Mouse (Mus musculus): ENCODE data around the gene Tff3. TPM values are rescaled to one million over a fixed set of nuclear protein-coding genes. Genes with fewer than 3 reads are reported as not detected.
A peak's percentile ranks its signal among the peaks of the same experiment; 100 is the strongest.

Gene Tff3
- polyA plus RNA-seq, 1 experiment from 2014 or later = 0.79 TPM

- Histone ChIP-seq H3K4me1 (replicated peaks; ENCODE audit: control insufficient read depth, insufficient read depth, low read length) (no peaks in the 10 kb centered on the region), H3K36me3 (ENCODE audit: control insufficient read depth, insufficient read depth, low read length) (no peaks in the 10 kb centered on the region), H3K9me3 (ENCODE audit: control insufficient read depth, low read length) (no peaks in the 10 kb centered on the region), H3K27me3 (ENCODE audit: control insufficient read depth, insufficient read depth, low read length) (no peaks in the 10 kb centered on the region), H3K27ac (ENCODE audit: low read depth, low read length) (no peak overlapping the region), H3K4me3 (ENCODE audit: low read depth, low read length) (no peak overlapping the region), H3K9ac (ENCODE audit: low read depth, low read length) (no peak overlapping the region), H3K4me2 (replicated peaks; ENCODE audit: low read depth, low read length) (no peak overlapping the region)
- ATAC-seq (ENCODE audit: low FRiP score) (no peak), DNase-seq (ENCODE audit: low spot score) (no peak)
- 81% methylated on average over 9 of the region's 9 CpGs for WGBS
These were observed 23.6 kb upstream of the Tff3 start for GRCm38 (mm10) chr17:31152966-31153499.

- ATAC-seq (ENCODE audit: low FRiP score) (no peak), DNase-seq (ENCODE audit: low spot score) (no peak)
- Histone ChIP-seq H3K9me3 (ENCODE audit: control insufficient read depth, low read length) (no peaks in the 10 kb centered on the region), H3K4me2 (replicated peaks; ENCODE audit: low read depth, low read length) (no peak overlapping the region), H3K4me1 (replicated peaks; ENCODE audit: control insufficient read depth, insufficient read depth, low read length) (no peaks in the 10 kb centered on the region), H3K36me3 (ENCODE audit: control insufficient read depth, insufficient read depth, low read length) (no peaks in the 10 kb centered on the region), H3K27me3 (ENCODE audit: control insufficient read depth, insufficient read depth, low read length) (no peaks in the 10 kb centered on the region), H3K9ac (ENCODE audit: low read depth, low read length) (no peak overlapping the region), H3K4me3 (ENCODE audit: low read depth, low read length) (no peak overlapping the region), H3K27ac (ENCODE audit: low read depth, low read length) (no peak overlapping the region)
- 55% methylated on average over 5 of the region's 5 CpGs for WGBS
These were observed 23.1 kb upstream of the Tff3 start for GRCm38 (mm10) chr17:31152512-31152911.

GRCm38 (mm10) chr17:31145998-31146397, 16.6 kb upstream of the Tff3 start:
- ATAC-seq (ENCODE audit: low FRiP score) = no peak
- no peak overlapping the region for H3K27ac ChIP-seq (ENCODE audit: low read depth, low read length)
- H3K9me3 ChIP-seq (ENCODE audit: control insufficient read depth, low read length) = no peaks in the 10 kb centered on the region
- H3K4me3 ChIP-seq (ENCODE audit: low read depth, low read length) = no peak overlapping the region
- H3K27me3 ChIP-seq (ENCODE audit: control insufficient read depth, insufficient read depth, low read length) = no peaks in the 10 kb centered on the region; the same call in 1 of the 2 replicates
- DNase-seq (ENCODE audit: low spot score) = no peak
- WGBS = 83% methylated on average over 9 of the region's 9 CpGs
- H3K9ac ChIP-seq (ENCODE audit: low read depth, low read length) = no peak overlapping the region
- H3K4me1 ChIP-seq (replicated peaks; ENCODE audit: control insufficient read depth, insufficient read depth, low read length) = no peaks in the 10 kb centered on the region
- no peak overlapping the region for H3K4me2 ChIP-seq (replicated peaks; ENCODE audit: low read depth, low read length)
- no peaks in the 10 kb centered on the region for H3K36me3 ChIP-seq (ENCODE audit: control insufficient read depth, insufficient read depth, low read length)

GRCm38 (mm10) chr17:31144040-31145037, 14.9 kb upstream of the Tff3 start, which contains the start of gene Tff2:
Tff2 (minus strand) TSS chr17:31144282.
- no peaks in the 10 kb centered on the region; the same call in 1 of the 2 replicates for H3K27me3 ChIP-seq (ENCODE audit: control insufficient read depth, insufficient read depth, low read length)
- ATAC-seq (ENCODE audit: low FRiP score) (no peak), DNase-seq (ENCODE audit: low spot score) (no peak)
- H3K36me3 ChIP-seq (ENCODE audit: control insufficient read depth, insufficient read depth, low read length) = no peaks in the 10 kb centered on the region
- no peak within 1 kb of the TSS for H3K27ac ChIP-seq (ENCODE audit: low read depth, low read length)
- H3K4me2 ChIP-seq (replicated peaks; ENCODE audit: low read depth, low read length) = no peak within 1 kb of the TSS
- no peaks in the 10 kb centered on the region for H3K4me1 ChIP-seq (replicated peaks; ENCODE audit: control insufficient read depth, insufficient read depth, low read length)
- 76% methylated on average over 15 of the region's 15 CpGs for whole genome bisulfite sequencing
- H3K9me3 ChIP-seq (ENCODE audit: control insufficient read depth, low read length) = no peaks in the 10 kb centered on the region
- no peak within 1 kb of the TSS for H3K9ac ChIP-seq (ENCODE audit: low read depth, low read length)
- no peak within 1 kb of the TSS for H3K4me3 ChIP-seq (ENCODE audit: low read depth, low read length)

- 90% methylated on average over 7 of the region's 7 CpGs for WGBS
- H3K4me2 ChIP-seq (replicated peaks; ENCODE audit: low read depth, low read length) = no peak overlapping the region
- H3K9me3 ChIP-seq (ENCODE audit: control insufficient read depth, low read length) = no peaks in the 10 kb centered on the region
- H3K4me1 ChIP-seq (replicated peaks; ENCODE audit: control insufficient read depth, insufficient read depth, low read length) = no peaks in the 10 kb centered on the region
- DNase-seq (ENCODE audit: low spot score) (no peak), ATAC-seq (ENCODE audit: low FRiP score) (no peak)
- no peak overlapping the region for H3K4me3 ChIP-seq (ENCODE audit: low read depth, low read length)
- no peak overlapping the region for H3K27ac ChIP-seq (ENCODE audit: low read depth, low read length)
- H3K9ac ChIP-seq (ENCODE audit: low read depth, low read length) = no peak overlapping the region
- no peaks in the 10 kb centered on the region for H3K36me3 ChIP-seq (ENCODE audit: control insufficient read depth, insufficient read depth, low read length)
- H3K27me3 ChIP-seq (ENCODE audit: control insufficient read depth, insufficient read depth, low read length) = no peaks in the 10 kb centered on the region; the same call in 1 of the 2 replicates
These were observed 12.7 kb upstream of the Tff3 start for GRCm38 (mm10) chr17:31142116-31142515.

- 25% methylated on average over 5 of the region's 5 CpGs for WGBS
- ATAC-seq (ENCODE audit: low FRiP score) (no peak), DNase-seq (ENCODE audit: low spot score) (peak; percentile 76)
These were observed 9.0 kb upstream of the Tff3 start for GRCm38 (mm10) chr17:31138398-31138797.

GRCm38 (mm10) chr17:31136821-31137220, 7.4 kb upstream of the Tff3 start:
- Histone ChIP-seq H3K4me1 (replicated peaks; ENCODE audit: control insufficient read depth, insufficient read depth, low read length) (no peaks in the 10 kb centered on the region), H3K9ac (ENCODE audit: low read depth, low read length) (no peak overlapping the region), H3K27me3 (ENCODE audit: control insufficient read depth, insufficient read depth, low read length) (no peaks in the 10 kb centered on the region), H3K9me3 (ENCODE audit: control insufficient read depth, low read length) (no peaks in the 10 kb centered on the region), H3K4me3 (ENCODE audit: low read depth, low read length) (no peak overlapping the region), H3K4me2 (replicated peaks; ENCODE audit: low read depth, low read length) (no peak overlapping the region), H3K36me3 (ENCODE audit: control insufficient read depth, insufficient read depth, low read length) (no peaks in the 10 kb centered on the region), H3K27ac (ENCODE audit: low read depth, low read length) (no peak overlapping the region)
- DNase-seq (ENCODE audit: low spot score) (no peak), ATAC-seq (ENCODE audit: low FRiP score) (no peak)
- WGBS = 97% methylated on average over 1 of the region's 1 CpGs

More at GRCm38 (mm10) chr17:31138398-31138797, 9.0 kb upstream of the Tff3 start:
- no peaks in the 10 kb centered on the region for H3K9me3 ChIP-seq (ENCODE audit: control insufficient read depth, low read length)
- H3K4me1 ChIP-seq (replicated peaks; ENCODE audit: control insufficient read depth, insufficient read depth, low read length) = no peaks in the 10 kb centered on the region
- no peak overlapping the region for H3K9ac ChIP-seq (ENCODE audit: low read depth, low read length)
- H3K27ac ChIP-seq (ENCODE audit: low read depth, low read length) = no peak overlapping the region
- no peaks in the 10 kb centered on the region; the same call in 1 of the 2 replicates for H3K27me3 ChIP-seq (ENCODE audit: control insufficient read depth, insufficient read depth, low read length)
- H3K4me2 ChIP-seq (replicated peaks; ENCODE audit: low read depth, low read length) = no peak overlapping the region
- H3K36me3 ChIP-seq (ENCODE audit: control insufficient read depth, insufficient read depth, low read length) = no peaks in the 10 kb centered on the region
- H3K4me3 ChIP-seq (ENCODE audit: low read depth, low read length) = no peak overlapping the region

- H3K4me2 ChIP-seq (replicated peaks; ENCODE audit: low read depth, low read length) = no peak overlapping the region
- ATAC-seq (ENCODE audit: low FRiP score) = no peak
These were observed 6.8 kb upstream of the Tff3 start for GRCm38 (mm10) chr17:31136291-31136690.

More at GRCm38 (mm10) chr17:31136291-31136690, 6.8 kb upstream of the Tff3 start:
- Histone ChIP-seq H3K9me3 (ENCODE audit: control insufficient read depth, low read length) (no peaks in the 10 kb centered on the region), H3K27ac (ENCODE audit: low read depth, low read length) (no peak overlapping the region), H3K4me3 (ENCODE audit: low read depth, low read length) (no peak overlapping the region), H3K4me1 (replicated peaks; ENCODE audit: control insufficient read depth, insufficient read depth, low read length) (no peaks in the 10 kb centered on the region), H3K36me3 (ENCODE audit: control insufficient read depth, insufficient read depth, low read length) (no peaks in the 10 kb centered on the region), H3K9ac (ENCODE audit: low read depth, low read length) (no peak overlapping the region), H3K27me3 (ENCODE audit: control insufficient read depth, insufficient read depth, low read length) (no peaks in the 10 kb centered on the region)
- no peak for DNase-seq (ENCODE audit: low spot score)
- WGBS = 64% methylated on average over 3 of the region's 3 CpGs

All from hindbrain, embryonic 11.5 days (tissue).